Mouse (Mus musculus): Measurements from ENCODE around the gene Zfp668. TPM values are rescaled to one million over a fixed set of nuclear protein-coding genes. Genes with fewer than 3 reads are reported as not detected.
"Not testable (repeated sequence)": the region's sequence is repeated elsewhere in the genome, so short reads cannot be mapped to it uniquely, and the experiment has no call there.

Gene Zfp668
- polyA plus RNA-seq, 1 experiment from 2014 or later: 32.6 TPM

GRCm38 (mm10) chr7:127842001-127842718 is 34.5 kb downstream of the Zfp668 start:
- ATAC-seq (replicated peaks; ENCODE audit: low FRiP score) (peak; percentile 63), DNase-seq (ENCODE audit: low spot score) (peak; percentile 77)
- H3K9ac ChIP-seq (ENCODE audit: low read length): peak overlapping the region; percentile 59
- no peaks in the 10 kb centered on the region for H3K9me3 ChIP-seq (ENCODE audit: control insufficient read depth, low read length)
- H3K27me3 ChIP-seq (ENCODE audit: control insufficient read depth, insufficient read depth, low read length): no peaks in the 10 kb centered on the region
- 1% methylated on average over 40 of the region's 40 CpGs for WGBS
- peak overlapping the region; percentile 70; the same call in 1 of the 2 replicates for H3K27ac ChIP-seq (ENCODE audit: low read depth, low read length)
- no peaks in the 10 kb centered on the region for H3K36me3 ChIP-seq (ENCODE audit: control insufficient read depth, insufficient read depth, low read length)
- peak overlapping the region; percentile 99 for H3K4me2 ChIP-seq (ENCODE audit: low read depth, low read length, severe bottlenecking)
- H3K4me1 ChIP-seq (replicated peaks; ENCODE audit: control insufficient read depth, insufficient read depth, low read length): peaks cover 6% of the 10 kb centered on the region; the same call in 1 of the 2 replicates
- H3K4me3 ChIP-seq (ENCODE audit: low read depth, low read length): peak overlapping the region; percentile 63

GRCm38 (mm10) chr7:127841340-127842000 is 35.2 kb downstream of the Zfp668 start:
- H3K4me1 ChIP-seq (replicated peaks; ENCODE audit: control insufficient read depth, insufficient read depth, low read length): peaks cover 6% of the 10 kb centered on the region; the same call in 1 of the 2 replicates
- H3K9me3 ChIP-seq (ENCODE audit: control insufficient read depth, low read length): no peaks in the 10 kb centered on the region
- DNase-seq (ENCODE audit: low spot score) (peak; percentile 93), ATAC-seq (replicated peaks; ENCODE audit: low FRiP score) (peak; percentile 91)
- under 1% methylated on average over 43 of the region's 46 CpGs for WGBS
- H3K4me2 ChIP-seq (ENCODE audit: low read depth, low read length, severe bottlenecking): peak overlapping the region; percentile 99
- peak overlapping the region; percentile 59 for H3K9ac ChIP-seq (ENCODE audit: low read length)
- no peaks in the 10 kb centered on the region for H3K36me3 ChIP-seq (ENCODE audit: control insufficient read depth, insufficient read depth, low read length)
- H3K4me3 ChIP-seq (ENCODE audit: low read depth, low read length): peak overlapping the region; percentile 63
- H3K27ac ChIP-seq (ENCODE audit: low read depth, low read length): peak overlapping the region; percentile 70
- no peaks in the 10 kb centered on the region for H3K27me3 ChIP-seq (ENCODE audit: control insufficient read depth, insufficient read depth, low read length)

- ATAC-seq (replicated peaks; ENCODE audit: low FRiP score): peak; percentile 45
- H3K4me3 ChIP-seq (ENCODE audit: low read depth, low read length): peak overlapping the region; percentile 63
- peak; percentile 59 for DNase-seq (ENCODE audit: low spot score)
- peak overlapping the region; percentile 99 for H3K4me2 ChIP-seq (ENCODE audit: low read depth, low read length, severe bottlenecking)
- H3K27me3 ChIP-seq (ENCODE audit: control insufficient read depth, insufficient read depth, low read length): no peaks in the 10 kb centered on the region
- peaks cover 6% of the 10 kb centered on the region; the same call in 1 of the 2 replicates for H3K4me1 ChIP-seq (replicated peaks; ENCODE audit: control insufficient read depth, insufficient read depth, low read length)
- H3K9ac ChIP-seq (ENCODE audit: low read length): peak overlapping the region; percentile 59
- WGBS: 3% methylated on average over 15 of the region's 15 CpGs
- H3K9me3 ChIP-seq (ENCODE audit: control insufficient read depth, low read length): no peaks in the 10 kb centered on the region
- no peaks in the 10 kb centered on the region for H3K36me3 ChIP-seq (ENCODE audit: control insufficient read depth, insufficient read depth, low read length)
- peak overlapping the region; percentile 70 for H3K27ac ChIP-seq (ENCODE audit: low read depth, low read length)
Measured at GRCm38 (mm10) chr7:127840886-127841285, 35.7 kb downstream of the Zfp668 start.

GRCm38 (mm10) chr7:127840031-127840430 is 36.6 kb downstream of the Zfp668 start:
- not testable (repeated sequence) for ATAC-seq (replicated peaks; ENCODE audit: low FRiP score)

GRCm38 (mm10) chr7:127837878-127838277 is 38.8 kb downstream of the Zfp668 start:
- not testable (repeated sequence) for H3K4me1 ChIP-seq (replicated peaks; ENCODE audit: control insufficient read depth, insufficient read depth, low read length); ATAC-seq (replicated peaks; ENCODE audit: low FRiP score); H3K4me3 ChIP-seq (ENCODE audit: low read depth, low read length); DNase-seq (ENCODE audit: low spot score); H3K4me2 ChIP-seq (ENCODE audit: low read depth, low read length, severe bottlenecking); H3K36me3 ChIP-seq (ENCODE audit: control insufficient read depth, insufficient read depth, low read length); H3K27me3 ChIP-seq (ENCODE audit: control insufficient read depth, insufficient read depth, low read length); H3K9ac ChIP-seq (ENCODE audit: low read length); H3K9me3 ChIP-seq (ENCODE audit: control insufficient read depth, low read length); H3K27ac ChIP-seq (ENCODE audit: low read depth, low read length)
- 72% methylated on average over 4 of the region's 4 CpGs for WGBS

More at GRCm38 (mm10) chr7:127840031-127840430, 36.6 kb downstream of the Zfp668 start:
- not testable (repeated sequence) for H3K4me1 ChIP-seq (replicated peaks; ENCODE audit: control insufficient read depth, insufficient read depth, low read length); H3K36me3 ChIP-seq (ENCODE audit: control insufficient read depth, insufficient read depth, low read length); H3K4me2 ChIP-seq (ENCODE audit: low read depth, low read length, severe bottlenecking); H3K9ac ChIP-seq (ENCODE audit: low read length); DNase-seq (ENCODE audit: low spot score); H3K9me3 ChIP-seq (ENCODE audit: control insufficient read depth, low read length); H3K27ac ChIP-seq (ENCODE audit: low read depth, low read length); H3K4me3 ChIP-seq (ENCODE audit: low read depth, low read length); H3K27me3 ChIP-seq (ENCODE audit: control insufficient read depth, insufficient read depth, low read length)
- 93% methylated on average over 2 of the region's 2 CpGs for WGBS

GRCm38 (mm10) chr7:127837473-127837872 is 39.2 kb downstream of the Zfp668 start:
- H3K27me3 ChIP-seq (ENCODE audit: control insufficient read depth, insufficient read depth, low read length): no peaks in the 10 kb centered on the region
- no peak for DNase-seq (ENCODE audit: low spot score)
- ATAC-seq (replicated peaks; ENCODE audit: low FRiP score): no peak
- H3K9me3 ChIP-seq (ENCODE audit: control insufficient read depth, low read length): no peaks in the 10 kb centered on the region
- H3K4me3 ChIP-seq (ENCODE audit: low read depth, low read length): no peak overlapping the region
- no peak overlapping the region for H3K27ac ChIP-seq (ENCODE audit: low read depth, low read length)
- peaks cover 6% of the 10 kb centered on the region; the same call in 1 of the 2 replicates for H3K4me1 ChIP-seq (replicated peaks; ENCODE audit: control insufficient read depth, insufficient read depth, low read length)
- H3K4me2 ChIP-seq (ENCODE audit: low read depth, low read length, severe bottlenecking): no peak overlapping the region
- no peaks in the 10 kb centered on the region for H3K36me3 ChIP-seq (ENCODE audit: control insufficient read depth, insufficient read depth, low read length)
- 88% methylated on average over 5 of the region's 5 CpGs for WGBS
- no peak overlapping the region for H3K9ac ChIP-seq (ENCODE audit: low read length)

- no peak overlapping the region for H3K27ac ChIP-seq (ENCODE audit: low read depth, low read length)
- WGBS: 79% methylated on average over 2 of the region's 2 CpGs
- no peak overlapping the region for H3K9ac ChIP-seq (ENCODE audit: low read length)
- no peak overlapping the region for H3K4me3 ChIP-seq (ENCODE audit: low read depth, low read length)
- ATAC-seq (replicated peaks; ENCODE audit: low FRiP score) (no peak), DNase-seq (ENCODE audit: low spot score) (no peak)
- H3K9me3 ChIP-seq (ENCODE audit: control insufficient read depth, low read length): no peaks in the 10 kb centered on the region
- no peaks in the 10 kb centered on the region for H3K27me3 ChIP-seq (ENCODE audit: control insufficient read depth, insufficient read depth, low read length)
- no peaks in the 10 kb centered on the region for H3K4me1 ChIP-seq (replicated peaks; ENCODE audit: control insufficient read depth, insufficient read depth, low read length)
- no peaks in the 10 kb centered on the region for H3K36me3 ChIP-seq (ENCODE audit: control insufficient read depth, insufficient read depth, low read length)
- H3K4me2 ChIP-seq (ENCODE audit: low read depth, low read length, severe bottlenecking): no peak overlapping the region
Measured at GRCm38 (mm10) chr7:127835550-127835949, 41.1 kb downstream of the Zfp668 start.

GRCm38 (mm10) chr7:127824176-127824871 is 52.3 kb downstream of the Zfp668 start, which contains the start of the genes Stx4a and Stx1b:
TSS of gene Stx4a (plus strand) at chr7:127824294.
TSS of gene Stx1b (minus strand) at chr7:127824549.
- ATAC-seq (replicated peaks; ENCODE audit: low FRiP score) (peak; percentile 80), DNase-seq (ENCODE audit: low spot score) (peak; percentile 88)
- H3K4me1 ChIP-seq (replicated peaks; ENCODE audit: control insufficient read depth, insufficient read depth, low read length): peaks cover 2% of the 10 kb centered on the region; the same call in 1 of the 2 replicates
- H3K9ac ChIP-seq (ENCODE audit: low read length): peak within 1 kb of the TSS; percentile 75
- H3K36me3 ChIP-seq (ENCODE audit: control insufficient read depth, insufficient read depth, low read length): no peaks in the 10 kb centered on the region
- H3K4me2 ChIP-seq (ENCODE audit: low read depth, low read length, severe bottlenecking): peak within 1 kb of the TSS; percentile 57
- peak within 1 kb of the TSS; percentile 4; the same call in 1 of the 2 replicates for H3K27ac ChIP-seq (ENCODE audit: low read depth, low read length)
- WGBS: 2% methylated on average over 35 of the region's 38 CpGs
- peak within 1 kb of the TSS; percentile 53 for H3K4me3 ChIP-seq (ENCODE audit: low read depth, low read length)
- H3K27me3 ChIP-seq (ENCODE audit: control insufficient read depth, insufficient read depth, low read length): no peaks in the 10 kb centered on the region
- no peaks in the 10 kb centered on the region for H3K9me3 ChIP-seq (ENCODE audit: control insufficient read depth, low read length)

Measured in forebrain, embryonic 11.5 days (tissue).